Mouse (Mus musculus): ENCODE results near the gene Hist1h1d.

DNA sequence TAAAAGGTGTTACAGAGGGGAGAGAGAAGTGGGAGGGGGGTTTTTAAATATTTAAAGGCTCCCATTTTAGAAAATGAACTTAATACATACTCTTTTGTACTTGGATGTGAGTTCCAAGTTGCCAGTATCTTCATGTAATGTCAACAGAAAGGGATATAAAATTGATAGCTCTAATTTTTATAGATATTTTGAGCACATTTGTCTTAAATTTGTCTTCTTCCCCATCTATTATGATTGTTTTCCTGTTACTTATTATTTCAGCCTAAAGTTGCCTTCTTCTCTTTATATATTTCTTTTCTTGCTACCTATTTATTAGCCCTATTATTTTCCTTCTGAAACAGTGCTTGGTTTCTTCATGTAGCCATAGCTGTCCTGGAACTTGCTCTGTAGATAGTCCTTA lies at the start of gene Hist1h1d:
- TF ChIP-seq CTCF (IDR thresholded peaks at IDR 0.05; ENCODE audit: extremely low read depth, insufficient read depth, insufficient read length, insufficient replicate concordance): no peak
- no peak for TF ChIP-seq POLR2A (IDR thresholded peaks at IDR 0.05; ENCODE audit: low read depth, low read length)

Data from spleen, adult 2 months (tissue).